Mouse (Mus musculus) lung, embryonic 15.5 days (tissue): ENCODE data around the gene Gm49378. TPM values are rescaled to one million over a fixed set of nuclear protein-coding genes. Genes with fewer than 3 reads are reported as not detected.

Source experiments
- ATAC-seq: fragments of 200-750 bp; cut with Nextera tagmentation; 2 replicates; pipeline ENCODE4 v1.8.0; 2017; ENCODE audit warnings: moderate number of reproducible peaks, borderline replicate concordance; ENCODE audit not compliant: low FRiP score, low TSS enrichment; ENCODE audit errors: extremely low read depth
- H3K27ac ChIP-seq: fragments of 300-500 bp; sonication (generic); 2 replicates; pipeline ENCODE4 v1.5.1; 2015; ENCODE audit warnings: moderate library complexity, mild to moderate bottlenecking, inconsistent platforms
- H3K27me3 ChIP-seq: fragments of 300-500 bp; sonication (generic); 2 replicates; pipeline ENCODE4 v1.6.1; 2015; ENCODE audit warnings: inconsistent platforms
- H3K36me3 ChIP-seq: fragments of 300-500 bp; sonication (generic); 2 replicates; pipeline ENCODE4 v1.6.1; 2015; ENCODE audit warnings: inconsistent platforms
- H3K4me1 ChIP-seq: fragments of 300-500 bp; sonication (generic); 2 replicates; pipeline ENCODE4 v1.6.1; 2015; ENCODE audit warnings: inconsistent platforms
- H3K4me2 ChIP-seq: fragments of 300-500 bp; sonication (generic); 2 replicates; pipeline ENCODE4 v1.6.1; 2015; ENCODE audit warnings: inconsistent platforms, mild to moderate bottlenecking, moderate library complexity
- H3K4me3 ChIP-seq: fragments of 300-500 bp; sonication (generic); 2 replicates; pipeline ENCODE4 v1.5.1; 2015; ENCODE audit warnings: mild to moderate bottlenecking, inconsistent platforms
- H3K9ac ChIP-seq: fragments of 300-500 bp; sonication (generic); 2 replicates; pipeline ENCODE4 v1.6.1; 2015; ENCODE audit warnings: inconsistent platforms
- H3K9me3 ChIP-seq: fragments of 300-500 bp; sonication (generic); 2 replicates; pipeline ENCODE4 v1.6.1; 2016; ENCODE audit warnings: inconsistent platforms
- WGBS: fragments of 180-500 bp; shearing (Covaris S2); methylation state at CpG from one replicate; pipeline ENCODE4 v1.1.7; 2015; 5-methylcytosine and 5-hydroxymethylcytosine counted together
- polyA plus RNA-seq: library from polyadenylated mRNA; unstranded; fragments of >200 nt; fragmentation: Nextera tagmentation; extraction: Ambion mirVana; gene quantifications from 2 replicates; pipeline ENCODE4 v1.2.1, GENCODE M21; 2015

Gm49378 gene
- polyA plus RNA-seq, 1 experiment from 2014 or later = 0.44 TPM

DNA sequence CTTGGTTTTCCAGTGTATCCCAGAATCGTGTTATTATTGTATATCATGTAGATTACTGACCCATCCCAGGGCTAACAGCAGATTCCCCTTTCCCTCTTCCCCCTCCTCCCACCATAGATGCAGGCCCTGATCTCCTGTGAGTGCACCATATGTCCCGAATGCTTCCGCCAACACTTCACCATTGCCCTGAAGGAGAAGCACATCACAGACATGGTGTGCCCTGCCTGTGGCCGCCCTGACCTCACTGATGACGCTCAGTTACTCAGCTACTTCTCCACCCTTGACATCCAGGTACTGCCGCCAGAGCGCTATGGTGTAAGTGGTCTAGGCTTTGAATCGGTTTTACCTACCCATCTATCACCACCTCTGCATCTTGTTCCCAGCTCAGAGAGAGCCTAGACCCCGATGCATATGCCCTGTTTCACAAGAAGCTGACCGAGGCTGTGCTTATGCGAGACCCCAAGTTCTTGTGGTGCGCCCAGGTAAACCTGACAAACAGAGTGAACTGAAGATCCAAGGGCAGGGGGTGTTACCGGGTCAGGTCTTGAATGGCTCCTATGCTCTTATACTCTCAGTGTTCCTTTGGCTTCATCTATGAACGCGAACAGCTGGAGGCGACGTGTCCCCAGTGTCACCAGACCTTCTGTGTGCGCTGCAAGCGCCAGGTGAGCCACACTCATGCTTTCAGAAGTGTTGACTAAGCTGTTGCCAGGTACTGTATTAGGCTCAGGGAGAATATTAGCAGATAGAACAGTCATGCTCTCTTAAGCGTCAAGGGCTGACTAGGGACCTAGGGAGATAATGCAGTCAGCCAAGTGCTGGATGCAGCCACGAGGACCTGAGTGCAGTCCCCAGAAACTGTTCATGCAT is 38.9 kb downstream of the Gm49378 start:
- Histone ChIP-seq H3K4me1 (peaks cover 5% of the 10 kb centered on the region; the same call in 1 of the 2 replicates), H3K36me3 (peaks cover 80% of the 10 kb centered on the region), H3K27ac (no peak overlapping the region), H3K27me3 (no peaks in the 10 kb centered on the region), H3K9ac (no peak overlapping the region), H3K4me2 (no peak overlapping the region), H3K9me3 (no peaks in the 10 kb centered on the region), H3K4me3 (no peak overlapping the region)
- 92% methylated on average over 21 of the region's 21 CpGs for WGBS
- ATAC-seq = no peak

DNA sequence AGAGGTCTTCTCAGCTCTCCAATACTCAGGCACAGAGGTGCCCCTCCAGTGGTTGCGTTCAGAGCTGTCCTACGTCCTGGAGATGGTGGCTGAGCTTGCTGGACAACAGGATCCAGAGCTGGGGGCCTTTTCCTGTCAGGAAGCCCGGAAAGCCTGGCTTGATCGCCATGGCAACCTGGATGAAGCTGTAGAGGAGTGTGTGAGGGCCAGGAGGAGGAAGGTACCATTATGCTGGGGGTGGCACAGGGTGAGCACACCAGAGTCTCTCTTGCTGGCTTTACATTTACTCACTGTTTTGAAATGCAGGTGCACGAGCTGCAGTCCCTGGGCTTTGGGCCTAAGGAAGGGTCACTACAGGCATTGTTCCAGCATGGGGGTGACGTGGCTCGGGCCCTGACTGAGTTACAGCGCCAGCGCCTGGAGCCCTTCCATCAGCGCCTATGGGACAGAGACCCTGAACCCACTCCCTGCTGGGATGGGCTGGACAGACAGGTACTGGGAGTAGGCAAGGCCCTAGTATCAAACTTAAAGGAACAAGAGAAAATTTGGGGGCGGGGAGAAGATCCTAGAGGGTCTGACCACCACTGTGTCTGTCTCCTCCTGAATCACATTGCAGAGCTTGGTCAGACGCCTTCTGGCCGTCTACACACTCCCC is 41.5 kb downstream of the Gm49378 start:
- Histone ChIP-seq H3K4me3 (no peak overlapping the region), H3K36me3 (peaks cover 60% of the 10 kb centered on the region), H3K4me2 (no peak overlapping the region), H3K27ac (no peak overlapping the region), H3K4me1 (peaks cover 17% of the 10 kb centered on the region), H3K9ac (no peak overlapping the region), H3K27me3 (no peaks in the 10 kb centered on the region), H3K9me3 (no peaks in the 10 kb centered on the region)
- no peak for ATAC-seq
- 74% methylated on average over 13 of the region's 13 CpGs for WGBS

DNA sequence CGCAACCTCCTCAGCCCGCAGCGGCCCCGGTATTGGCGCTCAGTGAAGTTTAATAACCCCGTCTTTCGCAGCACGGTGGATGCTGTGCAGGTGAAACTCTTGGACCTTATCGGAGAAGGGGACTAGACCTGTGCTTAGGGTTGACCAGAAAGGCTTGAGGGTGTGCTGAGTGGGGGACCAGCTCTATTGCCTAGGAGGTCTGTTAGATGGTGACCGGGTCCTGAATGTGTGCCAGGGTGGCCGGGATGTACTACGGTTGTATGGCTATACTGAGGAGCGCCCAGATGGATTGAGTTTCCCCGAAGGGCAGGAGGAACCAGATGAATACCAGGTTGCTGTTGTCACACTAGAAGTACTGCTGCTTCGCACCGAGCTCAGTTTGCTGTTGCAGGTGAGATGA is 45.5 kb downstream of the Gm49378 start:
- WGBS = 4% methylated on average over 16 of the region's 16 CpGs
- no peaks in the 10 kb centered on the region for H3K27me3 ChIP-seq
- H3K4me3 ChIP-seq = peak overlapping the region; percentile 84
- H3K27ac ChIP-seq = peak overlapping the region; percentile 99
- peak overlapping the region; percentile 80 for H3K9ac ChIP-seq
- H3K9me3 ChIP-seq = no peaks in the 10 kb centered on the region
- H3K4me2 ChIP-seq = peak overlapping the region; percentile 93
- H3K36me3 ChIP-seq = peaks cover 33% of the 10 kb centered on the region
- H3K4me1 ChIP-seq = peaks cover 25% of the 10 kb centered on the region
- no peak for ATAC-seq

GRCm38 (mm10) chr14:55591331-55591891 is 46.3 kb downstream of the Gm49378 start, which contains the start of gene Rnf31:
TSS of gene Rnf31 (plus strand) at chr14:55591708.
- ATAC-seq = peak; percentile 90
- H3K4me1 ChIP-seq = peaks cover 25% of the 10 kb centered on the region
- peaks cover 28% of the 10 kb centered on the region for H3K36me3 ChIP-seq
- peak within 1 kb of the TSS; percentile 99 for H3K27ac ChIP-seq
- H3K27me3 ChIP-seq = no peaks in the 10 kb centered on the region
- peak within 1 kb of the TSS; percentile 80 for H3K9ac ChIP-seq
- peak within 1 kb of the TSS; percentile 84 for H3K4me3 ChIP-seq
- H3K4me2 ChIP-seq = peak within 1 kb of the TSS; percentile 93
- H3K9me3 ChIP-seq = no peaks in the 10 kb centered on the region
- WGBS = 0% methylated on average over 33 of the region's 33 CpGs

DNA sequence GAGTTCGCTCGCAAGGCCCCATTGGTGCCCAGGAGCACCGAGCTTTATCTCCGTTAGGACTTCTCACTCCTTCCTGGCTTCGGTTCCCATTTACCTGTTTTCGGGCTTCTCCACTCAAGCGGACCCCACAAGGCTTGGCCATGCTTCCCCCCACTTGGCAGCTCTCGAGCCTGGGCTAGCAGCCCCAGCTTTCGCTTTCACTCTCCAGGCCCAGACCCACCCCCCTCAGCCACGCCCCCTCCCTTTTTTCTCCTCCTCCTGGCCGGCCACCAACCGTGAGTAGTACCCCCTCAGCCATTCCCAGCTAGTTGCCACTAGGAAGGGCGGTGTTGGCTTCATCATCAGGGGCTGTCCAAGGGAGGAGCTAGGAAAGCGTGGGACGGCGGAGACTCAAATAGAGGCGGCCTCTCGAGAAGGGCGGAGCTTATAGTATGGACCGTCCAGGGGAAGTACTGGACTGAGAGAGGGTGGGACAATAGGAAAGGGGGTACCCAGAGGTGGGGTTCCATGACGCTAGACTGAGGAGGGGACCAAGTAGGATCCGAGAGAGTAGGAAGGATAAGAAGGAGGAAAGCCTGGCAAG is 46.9 kb downstream of the Gm49378 start, which contains the start of gene Psme2:
Gene Psme2, minus strand, starts transcription at position 366 of the 583 bp plus-strand sequence.
- Histone ChIP-seq H3K9me3 (no peaks in the 10 kb centered on the region), H3K27ac (peak within 1 kb of the TSS; percentile 99), H3K9ac (peak within 1 kb of the TSS; percentile 80), H3K4me2 (peak within 1 kb of the TSS; percentile 93), H3K4me3 (peak within 1 kb of the TSS; percentile 84), H3K27me3 (no peaks in the 10 kb centered on the region), H3K36me3 (peaks cover 23% of the 10 kb centered on the region), H3K4me1 (peaks cover 25% of the 10 kb centered on the region)
- peak; percentile 97 for ATAC-seq
- WGBS = under 1% methylated on average over 22 of the region's 22 CpGs

DNA sequence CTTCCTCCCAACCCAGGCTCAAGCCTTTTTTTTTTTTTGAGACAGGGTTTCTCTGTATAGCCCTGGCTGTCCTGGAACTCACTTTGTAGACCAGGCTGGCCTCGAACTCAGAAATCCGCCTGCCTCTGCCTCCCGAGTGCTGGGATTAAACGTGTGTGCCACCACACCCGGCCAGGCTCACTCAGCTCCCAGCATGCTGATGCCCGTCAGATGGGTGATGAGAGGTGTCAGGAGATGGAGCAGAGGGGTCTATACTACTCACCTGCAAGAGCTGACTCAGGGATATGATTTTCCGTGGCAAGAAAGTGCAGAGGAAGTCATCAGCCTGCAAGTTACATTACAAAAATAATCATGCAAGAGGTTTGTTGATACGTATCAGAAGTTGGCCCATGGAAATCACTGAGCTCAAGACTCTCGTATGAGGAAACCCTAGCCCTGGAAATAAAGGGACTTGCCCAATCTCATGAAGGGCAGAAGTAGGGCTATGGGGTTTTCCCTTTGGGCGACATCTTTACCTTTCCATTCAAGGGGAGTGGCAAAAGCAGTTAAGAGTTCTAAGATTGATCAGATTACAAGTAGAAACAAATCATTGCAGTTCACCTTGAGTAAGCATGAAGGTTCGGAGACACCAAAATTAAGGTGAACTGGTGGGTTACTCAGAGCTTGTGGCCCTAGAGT is 47.8 kb downstream of the Gm49378 start:
- Histone ChIP-seq H3K4me2 (peak overlapping the region; percentile 93), H3K4me1 (peaks cover 26% of the 10 kb centered on the region), H3K9ac (peak overlapping the region; percentile 66), H3K9me3 (no peaks in the 10 kb centered on the region), H3K27me3 (peaks cover under 1% of the 10 kb centered on the region; the same call in 1 of the 2 replicates), H3K27ac (peak overlapping the region; percentile 99; the same call in 1 of the 2 replicates), H3K4me3 (peak overlapping the region; percentile 84), H3K36me3 (peaks cover 13% of the 10 kb centered on the region)
- 78% methylated on average over 11 of the region's 11 CpGs for WGBS
- ATAC-seq = no peak

DNA sequence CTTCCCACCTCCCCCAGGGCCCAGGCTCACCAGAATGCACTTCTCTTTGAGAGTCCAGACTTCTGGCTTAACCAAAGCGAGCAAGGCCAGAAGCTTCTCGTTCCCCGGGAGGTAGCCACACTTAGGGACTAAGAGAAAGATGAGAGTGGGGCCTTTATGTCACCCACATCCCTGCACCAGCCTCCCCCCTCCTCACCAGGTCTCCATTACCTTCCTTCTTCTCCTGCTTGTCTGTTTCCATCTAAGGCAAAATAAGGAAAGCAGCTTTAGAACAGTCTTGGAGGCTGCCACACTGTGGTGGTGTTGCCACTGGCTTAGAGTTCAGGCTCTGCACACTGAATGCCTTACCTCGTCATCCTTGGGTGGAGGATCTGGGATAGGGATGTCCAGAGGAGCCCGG is 48.4 kb downstream of the Gm49378 start:
- Histone ChIP-seq H3K9me3 (no peaks in the 10 kb centered on the region), H3K4me2 (no peak overlapping the region), H3K9ac (no peak overlapping the region), H3K27me3 (peaks cover 7% of the 10 kb centered on the region; the same call in 1 of the 2 replicates), H3K27ac (no peak overlapping the region), H3K4me1 (peaks cover 32% of the 10 kb centered on the region), H3K36me3 (peaks cover 10% of the 10 kb centered on the region), H3K4me3 (no peak overlapping the region)
- ATAC-seq = no peak
- 89% methylated on average over 5 of the region's 5 CpGs for WGBS

- Histone ChIP-seq H3K36me3 (peaks cover 21% of the 10 kb centered on the region), H3K4me1 (peaks cover 16% of the 10 kb centered on the region), H3K27ac (no peak overlapping the region), H3K9me3 (no peaks in the 10 kb centered on the region), H3K27me3 (peaks cover 8% of the 10 kb centered on the region; the same call in 1 of the 2 replicates), H3K9ac (no peak overlapping the region), H3K4me2 (no peak overlapping the region), H3K4me3 (no peak overlapping the region)
- ATAC-seq = no peak
- WGBS = 87% methylated on average over 2 of the region's 2 CpGs
Observed at GRCm38 (mm10) chr14:55586149-55586548, 51.5 kb downstream of the Gm49378 start.

DNA sequence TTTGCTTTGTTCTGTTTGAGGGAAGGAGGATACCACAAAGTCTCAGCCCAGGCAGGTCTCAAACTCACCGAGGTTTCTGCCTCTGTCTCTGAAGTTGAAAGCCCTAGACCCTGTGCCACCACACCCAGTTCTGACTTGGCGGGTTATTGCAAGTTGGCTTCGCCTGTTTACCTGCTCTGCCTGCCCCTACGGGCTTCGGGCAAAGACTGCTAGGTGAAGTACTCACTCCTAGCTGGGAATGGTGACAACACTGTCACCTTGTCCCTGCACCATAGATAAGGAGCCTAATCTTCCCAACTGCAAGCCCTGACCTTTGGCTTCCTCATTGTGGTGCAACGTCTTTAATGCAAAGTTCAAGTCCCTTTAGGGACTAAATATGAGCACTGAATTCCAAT is 52.1 kb downstream of the Gm49378 start:
- Histone ChIP-seq H3K27ac (no peak overlapping the region), H3K4me3 (peak overlapping the region; percentile 46; the same call in 1 of the 2 replicates)

GRCm38 (mm10) chr14:55584702-55585565 is 52.8 kb downstream of the Gm49378 start, which contains the start of gene Emc9:
TSS of gene Emc9 (minus strand) at chr14:55585302.
- H3K27ac ChIP-seq = no peak within 1 kb of the TSS
- 4% methylated on average over 43 of the region's 43 CpGs for WGBS
- H3K36me3 ChIP-seq = peaks cover 25% of the 10 kb centered on the region

More for the DNA sequence above, 52.1 kb downstream of the Gm49378 start:
- Histone ChIP-seq H3K4me1 (peaks cover 16% of the 10 kb centered on the region), H3K4me2 (peak overlapping the region; percentile 87), H3K27me3 (peaks cover 8% of the 10 kb centered on the region; the same call in 1 of the 2 replicates), H3K9ac (no peak overlapping the region), H3K36me3 (peaks cover 24% of the 10 kb centered on the region), H3K9me3 (no peaks in the 10 kb centered on the region)
- 0 out of 2 replicates have a peak, but pooled peaks have one; percentile 25 for ATAC-seq
- WGBS = 48% methylated on average over 6 of the region's 6 CpGs

More at GRCm38 (mm10) chr14:55584702-55585565, 52.8 kb downstream of the Gm49378 start, which contains the start of gene Emc9:
- Histone ChIP-seq H3K4me1 (peaks cover 10% of the 10 kb centered on the region), H3K4me3 (peak within 1 kb of the TSS; percentile 46), H3K4me2 (peak within 1 kb of the TSS; percentile 87), H3K9me3 (no peaks in the 10 kb centered on the region), H3K27me3 (peaks cover 8% of the 10 kb centered on the region; the same call in 1 of the 2 replicates), H3K9ac (peak within 1 kb of the TSS; percentile 45)
- ATAC-seq = peak; percentile 78
